Mouse (Mus musculus) naive thymus-derived CD4-positive, alpha-beta T cell, adult 2 months (primary cell): ENCODE measurements around the gene Tmem222.

Experiments used
- DNase-seq: peaks from one replicate; pipeline ENCODE4 v3.0.0-alpha.2; 2011; ENCODE audit warnings: low read depth

Tmem222 gene

GRCm38 (mm10) chr4:133285299-133285698 is 7.7 kb upstream of the Tmem222 start:
- no peak for DNase-seq

DNA sequence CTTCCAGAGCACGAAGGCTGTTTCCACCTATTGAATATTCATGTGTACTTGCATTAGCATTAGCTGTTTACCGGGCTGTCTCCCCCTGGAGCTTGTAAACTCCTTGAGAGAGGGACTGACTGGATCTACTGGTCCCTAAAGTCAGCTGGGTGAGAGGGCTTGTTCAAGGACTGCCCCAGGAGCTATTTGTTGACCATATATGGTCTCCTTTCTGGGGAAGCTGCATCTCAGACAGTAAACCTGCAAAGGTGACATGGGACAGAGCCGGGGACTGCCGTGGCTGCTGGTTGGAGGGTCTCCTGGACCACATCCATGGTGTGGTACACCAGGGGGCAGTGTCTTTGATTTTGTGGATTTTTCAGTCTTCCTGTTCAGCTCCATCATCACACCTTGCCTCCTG is 5.1 kb upstream of the Tmem222 start:
- DNase-seq = no peak

GRCm38 (mm10) chr4:133281951-133282481 is 4.4 kb upstream of the Tmem222 start:
- no peak for DNase-seq

DNA sequence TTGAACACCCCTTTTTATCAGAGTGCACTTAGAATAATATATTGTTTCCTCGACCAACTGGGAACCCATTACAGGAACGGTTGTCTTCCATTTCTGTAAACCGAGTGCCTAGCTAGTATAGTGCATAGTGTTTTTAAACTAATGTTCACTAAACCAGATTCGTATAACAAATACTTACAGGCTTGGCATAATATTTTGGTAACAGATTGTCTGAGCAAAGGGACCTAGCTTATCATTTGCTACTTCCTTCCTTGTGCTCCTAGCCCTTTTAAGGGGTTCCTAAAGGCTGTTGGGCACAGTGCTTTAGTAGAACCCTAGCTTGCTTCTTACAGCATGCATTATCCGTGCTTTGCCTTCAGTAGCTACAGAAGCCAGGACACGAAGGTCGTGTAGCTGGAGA is 3.9 kb upstream of the Tmem222 start:
- DNase-seq = no peak

GRCm38 (mm10) chr4:133278482-133278881 is 890 bp upstream of the Tmem222 start:
- DNase-seq = no peak

DNA sequence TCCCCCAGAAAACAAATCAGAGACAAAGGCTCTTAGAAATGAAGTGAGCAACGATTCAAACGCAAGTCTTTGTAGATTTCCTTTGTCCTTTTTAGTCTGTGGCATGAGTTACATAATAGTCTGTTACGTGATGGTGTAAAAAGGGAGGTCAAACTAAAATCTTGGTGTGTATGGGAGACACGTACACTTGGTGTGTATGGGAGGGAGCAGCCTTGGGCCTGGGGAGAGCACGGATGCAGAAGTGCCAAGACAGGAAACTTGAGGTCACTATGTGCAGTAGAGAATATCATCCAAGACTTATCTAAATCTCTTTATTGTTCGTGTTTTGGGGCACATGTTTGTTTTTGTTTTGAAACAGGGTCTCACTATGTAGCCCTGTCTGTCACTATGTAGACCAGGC is 475 bp upstream of the Tmem222 start:
- no peak for DNase-seq

DNA sequence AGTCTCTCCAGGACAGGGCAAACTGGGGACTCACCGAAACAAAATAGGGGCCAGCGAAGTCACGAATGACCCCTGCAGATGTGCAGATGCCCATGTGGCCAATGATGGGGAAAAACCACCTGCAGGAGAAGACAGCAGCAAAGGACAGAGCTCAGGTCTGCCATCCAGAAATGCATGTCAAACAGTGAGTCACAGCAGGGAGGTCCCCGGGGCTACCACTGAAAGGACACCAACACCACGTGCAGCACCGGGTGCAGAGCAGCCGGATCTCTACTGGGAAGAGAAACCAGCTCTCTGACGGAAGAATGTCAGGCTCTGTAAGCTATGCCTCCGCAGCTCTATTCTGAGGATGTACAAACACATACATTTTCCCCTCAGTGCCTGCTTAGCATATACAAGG is 6.7 kb downstream of the Tmem222 start:
- DNase-seq = no peak

DNA sequence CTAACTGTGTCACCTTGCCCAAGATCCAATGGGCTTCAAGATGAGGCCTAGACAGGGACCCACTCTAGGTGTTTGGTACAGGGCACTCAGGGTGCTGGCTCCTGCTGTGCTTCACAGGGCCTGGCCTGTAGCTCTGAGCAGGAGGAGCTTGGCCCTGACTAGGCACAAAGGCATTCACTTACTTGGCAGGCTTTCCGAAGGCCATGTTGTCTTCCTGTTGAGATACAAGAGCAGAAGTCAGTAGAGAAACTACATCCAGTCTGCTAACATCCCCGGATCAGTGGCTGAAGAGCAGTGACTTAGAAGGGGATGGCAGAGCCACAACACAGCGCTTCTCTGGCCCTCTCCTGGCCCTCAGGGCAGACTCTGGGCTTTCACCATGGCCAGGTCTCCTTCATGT is 8.0 kb downstream of the Tmem222 start:
- DNase-seq = no peak

DNA sequence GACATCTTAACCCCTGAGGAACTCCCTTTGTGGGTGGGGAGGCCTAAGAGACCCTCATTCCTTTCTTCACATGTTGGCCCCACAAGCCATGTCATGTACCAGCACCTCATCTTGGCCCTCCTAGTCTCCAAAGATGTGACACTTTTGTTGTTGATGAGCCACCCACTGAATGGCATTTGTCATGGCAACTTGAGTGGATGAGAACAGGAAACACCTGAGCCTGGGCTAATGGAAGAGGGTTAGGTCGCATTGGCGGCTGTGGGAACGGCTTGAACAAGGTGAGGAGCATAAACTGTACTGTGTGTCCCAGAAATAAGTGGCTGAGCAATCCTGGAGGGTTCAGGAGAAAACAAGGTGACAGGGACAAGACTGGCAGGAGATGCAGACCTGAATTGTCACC is 8.7 kb downstream of the Tmem222 start:
- no peak for DNase-seq

GRCm38 (mm10) chr4:133266248-133266880 is 11.2 kb downstream of the Tmem222 start:
- no peak for DNase-seq

DNA sequence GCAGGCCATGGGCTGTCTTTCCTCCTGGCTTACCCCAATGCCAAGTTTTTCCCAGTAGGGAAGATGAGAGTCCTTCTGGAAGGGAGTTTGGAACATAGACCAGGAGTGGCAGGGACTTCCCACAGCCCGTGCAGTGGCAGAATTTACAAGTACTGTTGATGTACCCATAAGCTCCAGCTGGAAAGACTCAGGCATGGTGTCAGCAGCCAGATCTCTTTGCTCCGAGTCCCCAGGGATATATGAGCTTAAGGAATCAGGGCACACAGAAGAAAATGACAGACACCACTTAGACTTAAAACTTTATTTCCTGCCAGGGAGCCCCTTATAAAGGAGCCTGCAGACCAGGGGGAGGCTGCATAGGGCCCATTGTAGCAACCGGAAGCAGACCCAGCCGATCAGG is 11.8 kb downstream of the Tmem222 start:
- no peak for DNase-seq

GRCm38 (mm10) chr4:133265297-133265696 is 12.3 kb downstream of the Tmem222 start:
- no peak for DNase-seq

- no peak for DNase-seq
These were observed 13.0 kb downstream of the Tmem222 start for GRCm38 (mm10) chr4:133264559-133264958.

GRCm38 (mm10) chr4:133263756-133264155 is 13.8 kb downstream of the Tmem222 start:
- DNase-seq = peak; percentile 28

GRCm38 (mm10) chr4:133262882-133263281 is 14.7 kb downstream of the Tmem222 start, which contains the start of gene Sytl1:
TSS of gene Sytl1 (minus strand) at chr4:133263113.
- peak; percentile 53 for DNase-seq

- DNase-seq = no peak
These were observed 15.2 kb downstream of the Tmem222 start for GRCm38 (mm10) chr4:133262375-133262765.

- peak; percentile 48 for DNase-seq
These were observed 15.8 kb downstream of the Tmem222 start for GRCm38 (mm10) chr4:133261641-133262374.

GRCm38 (mm10) chr4:133257798-133258408 is 19.7 kb downstream of the Tmem222 start:
- no peak for DNase-seq

GRCm38 (mm10) chr4:133257230-133257629 is 20.4 kb downstream of the Tmem222 start:
- no peak for DNase-seq

GRCm38 (mm10) chr4:133256820-133257219 is 20.8 kb downstream of the Tmem222 start:
- DNase-seq = no peak

GRCm38 (mm10) chr4:133255392-133255791 is 22.2 kb downstream of the Tmem222 start:
- DNase-seq = no peak

DNA sequence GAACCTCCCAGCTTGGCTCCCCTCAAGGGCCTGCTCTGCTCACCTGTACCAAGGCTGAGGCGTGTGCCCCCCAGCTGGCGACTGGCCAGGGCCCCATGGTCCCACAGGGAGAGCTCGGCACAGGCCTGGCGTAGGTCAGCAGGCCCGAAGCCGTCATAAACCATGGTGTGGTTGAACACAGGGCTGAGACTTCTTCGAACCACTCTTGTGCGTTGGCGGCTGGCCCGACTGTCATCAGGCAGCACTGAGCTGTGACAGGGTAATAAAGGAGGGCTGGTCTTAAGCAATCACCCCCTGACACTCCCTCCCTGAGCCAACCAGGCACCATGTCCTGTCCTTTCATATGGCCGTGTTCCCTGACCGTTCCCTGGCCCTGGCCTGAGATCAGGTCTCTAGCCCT is 24.2 kb downstream of the Tmem222 start:
- no peak for DNase-seq

GRCm38 (mm10) chr4:133252089-133252488 is 25.5 kb downstream of the Tmem222 start:
- no peak for DNase-seq
